Mouse (Mus musculus): ENCODE measurements around the gene Mlxipl. TPM values are rescaled to one million over a fixed set of nuclear protein-coding genes. Genes with fewer than 3 reads are reported as not detected.
A peak's percentile ranks its signal among the peaks of the same experiment; 100 is the strongest.

Gene Mlxipl
- polyA plus RNA-seq, 1 experiment from 2014 or later: 2.8 TPM

GRCm38 (mm10) chr5:135149053-135149819 lies 59.5 kb downstream of the Mlxipl start, which contains the start of gene Tbl2:
Gene Tbl2 (plus strand): TSS chr5:135149657.
- Histone ChIP-seq H3K4me2 (peak within 1 kb of the TSS; percentile 78), H3K4me3 (peak within 1 kb of the TSS; percentile 73), H3K36me3 (peaks cover 15% of the 10 kb centered on the region), H3K27me3 (no peaks in the 10 kb centered on the region), H3K9ac (peak within 1 kb of the TSS; percentile 83), H3K4me1 (peaks cover 14% of the 10 kb centered on the region), H3K9me3 (no peaks in the 10 kb centered on the region), H3K27ac (peak within 1 kb of the TSS; percentile 97)
- under 1% methylated on average over 59 of the region's 63 CpGs for whole genome bisulfite sequencing
- peak; percentile 99 for ATAC-seq (ENCODE audit: borderline replicate concordance, extremely low read depth, low FRiP score, low TSS enrichment)

GRCm38 (mm10) chr5:135149820-135150178 lies 60.1 kb downstream of the Mlxipl start:
- peak overlapping the region; percentile 73 for H3K4me3 ChIP-seq
- peaks cover 14% of the 10 kb centered on the region for H3K4me1 ChIP-seq
- H3K27me3 ChIP-seq: no peaks in the 10 kb centered on the region
- ATAC-seq (ENCODE audit: borderline replicate concordance, extremely low read depth, low FRiP score, low TSS enrichment): no peak
- H3K27ac ChIP-seq: peak overlapping the region; percentile 97
- WGBS: 1% methylated on average over 23 of the region's 23 CpGs
- H3K9ac ChIP-seq: peak overlapping the region; percentile 83
- peak overlapping the region; percentile 78 for H3K4me2 ChIP-seq
- H3K36me3 ChIP-seq: peaks cover 19% of the 10 kb centered on the region
- H3K9me3 ChIP-seq: no peaks in the 10 kb centered on the region

DNA sequence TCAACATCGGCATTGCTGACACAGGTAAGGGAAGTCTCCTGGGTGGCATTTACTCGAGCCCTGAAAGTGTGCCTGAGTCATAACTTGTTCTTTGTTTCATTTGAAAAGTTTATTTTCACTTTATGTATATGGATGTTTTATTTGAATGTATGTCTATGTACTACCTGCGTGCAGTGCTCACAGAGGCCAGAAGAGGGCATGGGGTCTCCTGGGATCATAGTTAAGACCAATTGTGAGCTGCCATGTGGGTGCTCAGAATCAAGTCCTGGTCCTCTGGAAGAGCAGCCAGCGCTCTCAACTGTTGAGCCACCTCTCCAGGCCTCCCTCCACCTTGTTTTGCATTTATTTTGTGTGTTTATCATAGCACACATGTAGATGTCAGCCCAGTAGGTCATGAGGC lies 66.8 kb downstream of the Mlxipl start:
- no peak overlapping the region for H3K27ac ChIP-seq
- H3K36me3 ChIP-seq: peaks cover 84% of the 10 kb centered on the region
- WGBS: 94% methylated on average over 4 of the region's 4 CpGs
- H3K9ac ChIP-seq: no peak overlapping the region
- H3K4me3 ChIP-seq: no peak overlapping the region
- H3K4me1 ChIP-seq: no peaks in the 10 kb centered on the region
- no peak for ATAC-seq (ENCODE audit: borderline replicate concordance, extremely low read depth, low FRiP score, low TSS enrichment)
- no peaks in the 10 kb centered on the region for H3K27me3 ChIP-seq
- H3K4me2 ChIP-seq: no peak overlapping the region
- H3K9me3 ChIP-seq: no peaks in the 10 kb centered on the region

- no peaks in the 10 kb centered on the region for H3K4me1 ChIP-seq
- no peak overlapping the region for H3K4me2 ChIP-seq
- H3K27me3 ChIP-seq: no peaks in the 10 kb centered on the region
- 95% methylated on average over 4 of the region's 4 CpGs for WGBS
- no peak for ATAC-seq (ENCODE audit: borderline replicate concordance, extremely low read depth, low FRiP score, low TSS enrichment)
- no peaks in the 10 kb centered on the region for H3K9me3 ChIP-seq
- no peak overlapping the region for H3K4me3 ChIP-seq
- H3K36me3 ChIP-seq: peaks cover 57% of the 10 kb centered on the region
- H3K27ac ChIP-seq: no peak overlapping the region
- no peak overlapping the region for H3K9ac ChIP-seq
Measured at GRCm38 (mm10) chr5:135161221-135161620, 71.5 kb downstream of the Mlxipl start.

DNA sequence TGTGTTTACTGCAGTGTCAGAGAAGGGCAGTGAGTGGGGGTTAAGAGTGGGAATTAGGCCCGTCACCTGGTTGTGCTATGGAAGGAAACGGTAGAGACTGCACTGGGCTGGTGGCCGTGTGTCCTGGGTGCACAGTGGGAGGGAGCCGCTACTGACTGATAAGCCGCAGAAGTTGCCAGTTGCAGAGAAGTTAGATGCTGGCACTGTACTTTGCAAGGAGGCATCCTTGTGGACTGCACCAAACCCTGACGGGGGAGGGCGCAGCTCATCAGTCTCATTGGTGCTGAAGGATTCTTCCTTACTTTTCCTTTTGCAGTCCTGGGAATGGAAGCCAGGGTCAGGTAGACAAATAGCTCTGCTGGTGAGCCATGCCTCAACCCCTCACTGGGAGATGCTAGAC lies 72.0 kb downstream of the Mlxipl start:
- H3K27ac ChIP-seq: no peak overlapping the region
- no peak overlapping the region for H3K9ac ChIP-seq
- no peak for ATAC-seq (ENCODE audit: borderline replicate concordance, extremely low read depth, low FRiP score, low TSS enrichment)
- H3K4me2 ChIP-seq: no peak overlapping the region
- no peaks in the 10 kb centered on the region for H3K4me1 ChIP-seq
- WGBS: 85% methylated on average over 7 of the region's 7 CpGs
- no peaks in the 10 kb centered on the region for H3K27me3 ChIP-seq
- no peaks in the 10 kb centered on the region for H3K9me3 ChIP-seq
- no peak overlapping the region for H3K4me3 ChIP-seq
- peaks cover 53% of the 10 kb centered on the region for H3K36me3 ChIP-seq

- WGBS: 90% methylated on average over 8 of the region's 8 CpGs
Measured at GRCm38 (mm10) chr5:135162361-135162760, 72.7 kb downstream of the Mlxipl start.

DNA sequence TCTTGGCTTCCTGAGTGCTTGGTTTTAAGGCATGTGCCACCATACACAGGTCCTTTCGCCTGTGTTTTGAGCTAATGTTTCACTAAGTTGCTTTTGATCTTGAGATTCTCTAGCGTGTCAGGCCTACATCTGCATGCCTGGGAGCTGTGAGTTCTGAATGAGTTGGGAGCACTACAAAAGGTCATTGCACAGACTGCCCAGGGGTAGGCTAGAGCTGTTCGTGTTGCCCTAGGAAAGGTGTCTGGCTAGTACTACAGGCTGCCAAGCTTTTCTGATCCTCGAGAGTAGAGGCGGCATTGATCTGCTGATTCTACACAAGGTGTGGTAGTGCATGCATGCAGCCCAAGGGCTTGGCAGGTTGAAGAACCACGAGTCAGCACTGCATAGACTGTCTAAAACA lies 73.1 kb downstream of the Mlxipl start:
- Histone ChIP-seq H3K36me3 (peaks cover 44% of the 10 kb centered on the region), H3K9me3 (no peaks in the 10 kb centered on the region), H3K27me3 (no peaks in the 10 kb centered on the region), H3K4me1 (no peaks in the 10 kb centered on the region; the same call in 1 of the 2 replicates), H3K9ac (no peak overlapping the region), H3K27ac (no peak overlapping the region), H3K4me2 (no peak overlapping the region), H3K4me3 (no peak overlapping the region)
- ATAC-seq (ENCODE audit: borderline replicate concordance, extremely low read depth, low FRiP score, low TSS enrichment): no peak
- 73% methylated on average over 6 of the region's 6 CpGs for WGBS

More at GRCm38 (mm10) chr5:135162361-135162760, 72.7 kb downstream of the Mlxipl start:
- H3K9ac ChIP-seq: no peak overlapping the region
- H3K36me3 ChIP-seq: peaks cover 46% of the 10 kb centered on the region
- no peak overlapping the region for H3K4me2 ChIP-seq
- no peak overlapping the region for H3K4me3 ChIP-seq
- H3K9me3 ChIP-seq: no peaks in the 10 kb centered on the region
- no peak overlapping the region for H3K27ac ChIP-seq
- H3K27me3 ChIP-seq: no peaks in the 10 kb centered on the region
- H3K4me1 ChIP-seq: no peaks in the 10 kb centered on the region
- no peak for ATAC-seq (ENCODE audit: borderline replicate concordance, extremely low read depth, low FRiP score, low TSS enrichment)

DNA sequence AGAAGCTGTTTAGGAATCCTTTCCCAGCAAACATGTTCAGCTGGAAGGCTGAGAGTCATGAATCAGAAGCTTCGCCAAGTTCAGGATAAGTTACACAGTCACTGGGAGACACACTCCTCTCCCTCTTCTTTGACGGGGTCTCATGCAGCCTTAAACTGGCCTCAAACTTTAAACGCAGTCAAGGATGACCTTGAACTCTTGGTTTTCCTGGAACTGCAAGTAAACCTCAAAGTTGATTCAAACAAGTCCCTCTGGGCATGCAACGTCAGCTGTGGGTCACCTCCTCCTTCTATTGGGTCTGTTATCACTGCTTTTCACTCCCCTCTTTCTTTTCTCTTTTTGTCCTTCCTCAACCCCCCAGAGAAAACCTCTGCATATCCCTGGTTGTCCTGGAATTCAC lies 77.2 kb downstream of the Mlxipl start:
- H3K9me3 ChIP-seq: no peaks in the 10 kb centered on the region
- no peaks in the 10 kb centered on the region for H3K27me3 ChIP-seq
- no peak overlapping the region for H3K4me2 ChIP-seq
- peaks cover 11% of the 10 kb centered on the region for H3K4me1 ChIP-seq
- 73% methylated on average over 4 of the region's 4 CpGs for WGBS
- peaks cover 10% of the 10 kb centered on the region for H3K36me3 ChIP-seq
- no peak overlapping the region for H3K9ac ChIP-seq
- ATAC-seq (ENCODE audit: borderline replicate concordance, extremely low read depth, low FRiP score, low TSS enrichment): no peak
- H3K4me3 ChIP-seq: no peak overlapping the region
- H3K27ac ChIP-seq: no peak overlapping the region

DNA sequence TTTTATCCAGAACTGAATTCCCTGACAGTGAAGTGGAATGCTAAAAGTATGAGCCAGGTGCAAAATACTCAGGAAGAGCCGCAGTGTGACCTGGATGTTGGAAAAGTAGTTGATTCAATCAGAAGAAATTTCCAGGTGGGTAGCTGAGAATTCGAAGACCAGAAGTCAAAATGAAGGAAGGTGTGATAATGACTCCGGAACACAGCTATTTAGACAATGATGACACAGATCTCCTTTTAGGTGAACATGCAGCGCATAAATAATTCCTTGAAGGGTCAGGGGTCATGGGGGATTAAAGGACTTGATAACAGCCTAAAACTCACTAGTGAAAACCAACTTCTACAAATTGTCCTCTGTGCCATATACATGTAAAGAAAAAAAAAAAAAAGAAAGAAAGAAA lies 77.8 kb downstream of the Mlxipl start:
- no peak overlapping the region for H3K9ac ChIP-seq
- peaks cover 11% of the 10 kb centered on the region for H3K4me1 ChIP-seq
- H3K9me3 ChIP-seq: no peaks in the 10 kb centered on the region
- no peak overlapping the region for H3K4me3 ChIP-seq
- ATAC-seq (ENCODE audit: borderline replicate concordance, extremely low read depth, low FRiP score, low TSS enrichment): no peak
- WGBS: 91% methylated on average over 4 of the region's 4 CpGs
- H3K4me2 ChIP-seq: no peak overlapping the region
- H3K27ac ChIP-seq: no peak overlapping the region
- H3K36me3 ChIP-seq: peaks cover 12% of the 10 kb centered on the region
- H3K27me3 ChIP-seq: no peaks in the 10 kb centered on the region

GRCm38 (mm10) chr5:135168063-135169062 lies 78.7 kb downstream of the Mlxipl start, which contains the start of gene Bcl7b:
Gene Bcl7b (plus strand): TSS chr5:135168283.
- Histone ChIP-seq H3K9ac (peak within 1 kb of the TSS; percentile 73), H3K4me2 (peak within 1 kb of the TSS; percentile 86), H3K9me3 (no peaks in the 10 kb centered on the region), H3K4me1 (peaks cover 11% of the 10 kb centered on the region), H3K4me3 (peak within 1 kb of the TSS; percentile 64), H3K27me3 (no peaks in the 10 kb centered on the region), H3K36me3 (peaks cover 20% of the 10 kb centered on the region), H3K27ac (peak within 1 kb of the TSS; percentile 97)
- peak; percentile 98 for ATAC-seq (ENCODE audit: borderline replicate concordance, extremely low read depth, low FRiP score, low TSS enrichment)
- WGBS: 2% methylated on average over 83 of the region's 95 CpGs

GRCm38 (mm10) chr5:135169479-135169878 lies 79.8 kb downstream of the Mlxipl start:
- no peaks in the 10 kb centered on the region for H3K27me3 ChIP-seq
- 90% methylated on average over 5 of the region's 5 CpGs for WGBS
- H3K9ac ChIP-seq: peak overlapping the region; percentile 66
- no peaks in the 10 kb centered on the region for H3K9me3 ChIP-seq
- peak overlapping the region; percentile 64 for H3K4me3 ChIP-seq
- peaks cover 11% of the 10 kb centered on the region for H3K4me1 ChIP-seq
- peak overlapping the region; percentile 86 for H3K4me2 ChIP-seq
- H3K36me3 ChIP-seq: peaks cover 31% of the 10 kb centered on the region
- no peak overlapping the region; the same call in 1 of the 2 replicates for H3K27ac ChIP-seq
- ATAC-seq (ENCODE audit: borderline replicate concordance, extremely low read depth, low FRiP score, low TSS enrichment): no peak

Measured in lung, embryonic 15.5 days (tissue).